Mouse (Mus musculus): ENCODE results near the gene Rnf169.

- no peak for TF ChIP-seq CTCF (IDR thresholded peaks at IDR 0.05; ENCODE audit: control insufficient read depth, insufficient read depth, insufficient replicate concordance, low read depth, low read length)
- no peak for TF ChIP-seq POLR2A (IDR thresholded peaks at IDR 0.05; ENCODE audit: control insufficient read depth, low read depth, low read length)
These were observed 4.3 kb downstream of the Rnf169 start for GRCm38 (mm10) chr7:99975819-99976575.
